Mouse (Mus musculus) midbrain, embryonic 13.5 days (tissue): ENCODE measurements around the gene Zbed6. TPM values are rescaled to one million over a fixed set of nuclear protein-coding genes. Genes with fewer than 3 reads are reported as not detected.

Source experiments
- ATAC-seq: fragments of 200-750 bp; cut with Nextera tagmentation; 2 replicates; pipeline ENCODE4 v1.8.0; 2017; ENCODE audit warnings: mild to moderate bottlenecking, moderate TSS enrichment, moderate library complexity
- H3K27ac ChIP-seq: fragments of 300-500 bp; sonication (generic); 2 replicates; pipeline ENCODE4 v1.5.1; 2015; ENCODE audit warnings: inconsistent platforms, mild to moderate bottlenecking, moderate library complexity
- H3K27me3 ChIP-seq: fragments of 300-500 bp; sonication (generic); 2 replicates; pipeline ENCODE4 v1.6.1; 2015; ENCODE audit warnings: mild to moderate bottlenecking, inconsistent platforms
- H3K36me3 ChIP-seq: fragments of 300-500 bp; sonication (generic); 2 replicates; pipeline ENCODE4 v1.6.1; 2015; ENCODE audit warnings: mild to moderate bottlenecking, inconsistent platforms
- H3K4me1 ChIP-seq: fragments of 300-500 bp; sonication (generic); replicated peaks from 2 replicates; pipeline ENCODE4 v1.6.1; 2015; ENCODE audit warnings: inconsistent platforms
- H3K4me2 ChIP-seq: fragments of 300-500 bp; sonication (generic); replicated peaks from 2 replicates; pipeline ENCODE4 v1.6.1; 2015; ENCODE audit warnings: moderate library complexity, mild to moderate bottlenecking, inconsistent platforms
- H3K4me3 ChIP-seq: fragments of 300-500 bp; sonication (generic); replicated peaks from 2 replicates; pipeline ENCODE4 v1.5.1; 2015; ENCODE audit warnings: mild to moderate bottlenecking, inconsistent platforms
- H3K9ac ChIP-seq: fragments of 300-500 bp; sonication (generic); replicated peaks from 2 replicates; pipeline ENCODE4 v1.6.1; 2015; ENCODE audit warnings: mild to moderate bottlenecking, inconsistent platforms
- H3K9me3 ChIP-seq: fragments of 300-500 bp; sonication (generic); 2 replicates; pipeline ENCODE4 v1.6.1; 2016; ENCODE audit warnings: mild to moderate bottlenecking, inconsistent platforms
- WGBS: fragments of 180-500 bp; shearing (Covaris S2); methylation state at CpG from one replicate; pipeline ENCODE4 v1.1.7; 2015; 5-methylcytosine and 5-hydroxymethylcytosine counted together
- polyA plus RNA-seq: library from polyadenylated mRNA; unstranded; fragments of >200 nt; fragmentation: Nextera tagmentation; extraction: Ambion mirVana; gene quantifications from 2 replicates; pipeline ENCODE4 v1.2.1, GENCODE M21; 2015

Zbed6 gene
- polyA plus RNA-seq, 1 experiment from 2014 or later, result not detected

- Histone ChIP-seq H3K4me3 (no peak overlapping the region), H3K36me3 (peaks cover 17% of the 10 kb centered on the region), H3K9ac (no peak overlapping the region), H3K27me3 (no peaks in the 10 kb centered on the region), H3K4me2 (0 out of 2 replicates have a peak overlapping the region, but pooled peaks have one; percentile 5), H3K4me1 (peaks cover 50% of the 10 kb centered on the region), H3K9me3 (no peaks in the 10 kb centered on the region), H3K27ac (no peak overlapping the region)
- 89% methylated on average over 3 of the region's 3 CpGs for WGBS
- ATAC-seq, result no peak
These were observed 1.8 kb downstream of the Zbed6 start for GRCm38 (mm10) chr1:133658878-133659277.

- Histone ChIP-seq H3K9me3 (no peaks in the 10 kb centered on the region), H3K4me2 (no peak overlapping the region), H3K9ac (peak overlapping the region; percentile 20; the same call in 1 of the 2 replicates), H3K4me3 (no peak overlapping the region), H3K27me3 (no peaks in the 10 kb centered on the region), H3K36me3 (peaks cover 17% of the 10 kb centered on the region), H3K27ac (no peak overlapping the region), H3K4me1 (peaks cover 53% of the 10 kb centered on the region)
- no peak for ATAC-seq
- 79% methylated on average over 5 of the region's 5 CpGs for WGBS
These were observed 3.9 kb downstream of the Zbed6 start for GRCm38 (mm10) chr1:133656811-133657210.

GRCm38 (mm10) chr1:133653033-133653432 is 7.7 kb downstream of the Zbed6 start:
- no peak overlapping the region for H3K9ac ChIP-seq
- H3K4me1 ChIP-seq, result peaks cover 29% of the 10 kb centered on the region
- no peak overlapping the region for H3K4me2 ChIP-seq
- no peaks in the 10 kb centered on the region for H3K9me3 ChIP-seq
- H3K4me3 ChIP-seq, result no peak overlapping the region
- 100% methylated on average over 1 of the region's 1 CpGs for WGBS
- no peak for ATAC-seq
- H3K36me3 ChIP-seq, result peaks cover 14% of the 10 kb centered on the region
- H3K27ac ChIP-seq, result no peak overlapping the region
- H3K27me3 ChIP-seq, result no peaks in the 10 kb centered on the region

- no peak for ATAC-seq
- no peaks in the 10 kb centered on the region for H3K9me3 ChIP-seq
- no peak overlapping the region for H3K4me2 ChIP-seq
- H3K27ac ChIP-seq, result no peak overlapping the region
- H3K36me3 ChIP-seq, result peaks cover 15% of the 10 kb centered on the region
- no peak overlapping the region for H3K4me3 ChIP-seq
- H3K9ac ChIP-seq, result no peak overlapping the region
- WGBS, result 94% methylated on average over 7 of the region's 7 CpGs
- H3K27me3 ChIP-seq, result no peaks in the 10 kb centered on the region
- peaks cover 7% of the 10 kb centered on the region for H3K4me1 ChIP-seq
These were observed 10.2 kb downstream of the Zbed6 start for GRCm38 (mm10) chr1:133650288-133651055.

GRCm38 (mm10) chr1:133645652-133646051 is 15.0 kb downstream of the Zbed6 start:
- WGBS, result 96% methylated on average over 5 of the region's 5 CpGs
- no peak for ATAC-seq
- Histone ChIP-seq H3K9me3 (no peaks in the 10 kb centered on the region), H3K27me3 (no peaks in the 10 kb centered on the region), H3K4me2 (no peak overlapping the region), H3K4me3 (no peak overlapping the region), H3K9ac (no peak overlapping the region), H3K4me1 (no peaks in the 10 kb centered on the region), H3K27ac (no peak overlapping the region), H3K36me3 (peaks cover 60% of the 10 kb centered on the region)

GRCm38 (mm10) chr1:133641163-133641562 is 19.5 kb downstream of the Zbed6 start:
- H3K4me2 ChIP-seq, result no peak overlapping the region
- WGBS, result 98% methylated on average over 2 of the region's 2 CpGs
- no peaks in the 10 kb centered on the region for H3K9me3 ChIP-seq
- no peaks in the 10 kb centered on the region for H3K4me1 ChIP-seq
- H3K27ac ChIP-seq, result no peak overlapping the region
- no peak overlapping the region for H3K4me3 ChIP-seq
- H3K27me3 ChIP-seq, result no peaks in the 10 kb centered on the region
- ATAC-seq, result no peak
- no peak overlapping the region for H3K9ac ChIP-seq
- H3K36me3 ChIP-seq, result peaks cover 92% of the 10 kb centered on the region

- no peak overlapping the region for H3K27ac ChIP-seq
- H3K4me2 ChIP-seq, result no peak overlapping the region
- H3K9ac ChIP-seq, result no peak overlapping the region
- H3K9me3 ChIP-seq, result no peaks in the 10 kb centered on the region
- ATAC-seq, result no peak
- no peaks in the 10 kb centered on the region for H3K4me1 ChIP-seq
- 94% methylated on average over 6 of the region's 6 CpGs for whole genome bisulfite sequencing
- H3K4me3 ChIP-seq, result no peak overlapping the region
- H3K27me3 ChIP-seq, result no peaks in the 10 kb centered on the region
- peaks cover 92% of the 10 kb centered on the region for H3K36me3 ChIP-seq
These were observed 22.2 kb downstream of the Zbed6 start for GRCm38 (mm10) chr1:133638517-133638916.

- no peak overlapping the region for H3K27ac ChIP-seq
- no peak for ATAC-seq
- H3K4me2 ChIP-seq, result no peak overlapping the region
- no peaks in the 10 kb centered on the region for H3K9me3 ChIP-seq
- H3K4me1 ChIP-seq, result no peaks in the 10 kb centered on the region
- no peak overlapping the region for H3K9ac ChIP-seq
- no peak overlapping the region for H3K4me3 ChIP-seq
- H3K36me3 ChIP-seq, result peaks cover 87% of the 10 kb centered on the region
- no peaks in the 10 kb centered on the region for H3K27me3 ChIP-seq
- WGBS, result 93% methylated on average over 2 of the region's 2 CpGs
These were observed 28.5 kb downstream of the Zbed6 start for GRCm38 (mm10) chr1:133632168-133632567.

GRCm38 (mm10) chr1:133625052-133625451 is 35.6 kb downstream of the Zbed6 start:
- H3K4me2 ChIP-seq, result no peak overlapping the region
- no peaks in the 10 kb centered on the region for H3K4me1 ChIP-seq
- 89% methylated on average over 2 of the region's 2 CpGs for WGBS
- no peak overlapping the region for H3K4me3 ChIP-seq
- no peaks in the 10 kb centered on the region for H3K27me3 ChIP-seq
- H3K9ac ChIP-seq, result no peak overlapping the region
- peaks cover 88% of the 10 kb centered on the region for H3K36me3 ChIP-seq
- H3K27ac ChIP-seq, result no peak overlapping the region
- H3K9me3 ChIP-seq, result no peaks in the 10 kb centered on the region
- no peak for ATAC-seq

- peaks cover 57% of the 10 kb centered on the region for H3K36me3 ChIP-seq
- ATAC-seq, result no peak
- no peak overlapping the region for H3K4me3 ChIP-seq
- H3K4me1 ChIP-seq, result no peaks in the 10 kb centered on the region
- no peaks in the 10 kb centered on the region for H3K27me3 ChIP-seq
- no peaks in the 10 kb centered on the region for H3K9me3 ChIP-seq
- no peak overlapping the region for H3K27ac ChIP-seq
- 84% methylated on average over 8 of the region's 8 CpGs for WGBS
- H3K4me2 ChIP-seq, result no peak overlapping the region
- no peak overlapping the region for H3K9ac ChIP-seq
These were observed 42.4 kb downstream of the Zbed6 start for GRCm38 (mm10) chr1:133618311-133618710.

GRCm38 (mm10) chr1:133617908-133618307 is 42.8 kb downstream of the Zbed6 start:
- 60% methylated on average over 2 of the region's 2 CpGs for WGBS
- Histone ChIP-seq H3K27ac (no peak overlapping the region), H3K9me3 (no peaks in the 10 kb centered on the region), H3K4me1 (no peaks in the 10 kb centered on the region), H3K4me2 (no peak overlapping the region), H3K36me3 (peaks cover 53% of the 10 kb centered on the region), H3K27me3 (no peaks in the 10 kb centered on the region), H3K4me3 (no peak overlapping the region), H3K9ac (no peak overlapping the region)
- no peak for ATAC-seq

- H3K9me3 ChIP-seq, result no peaks in the 10 kb centered on the region
- 77% methylated on average over 3 of the region's 3 CpGs for WGBS
- H3K9ac ChIP-seq, result no peak overlapping the region
- peaks cover 7% of the 10 kb centered on the region for H3K4me1 ChIP-seq
- H3K36me3 ChIP-seq, result peaks cover 17% of the 10 kb centered on the region; the same call in 1 of the 2 replicates
- no peak overlapping the region for H3K4me2 ChIP-seq
- H3K27me3 ChIP-seq, result no peaks in the 10 kb centered on the region
- H3K27ac ChIP-seq, result no peak overlapping the region
- H3K4me3 ChIP-seq, result no peak overlapping the region
- ATAC-seq, result no peak
These were observed 46.9 kb downstream of the Zbed6 start for GRCm38 (mm10) chr1:133613817-133614216.

GRCm38 (mm10) chr1:133611436-133611835 is 49.2 kb downstream of the Zbed6 start:
- Histone ChIP-seq H3K36me3 (peaks cover 21% of the 10 kb centered on the region), H3K4me3 (no peak overlapping the region), H3K4me2 (no peak overlapping the region), H3K9ac (no peak overlapping the region), H3K4me1 (peaks cover 16% of the 10 kb centered on the region), H3K27ac (no peak overlapping the region), H3K9me3 (no peaks in the 10 kb centered on the region), H3K27me3 (no peaks in the 10 kb centered on the region)
- 90% methylated on average over 1 of the region's 1 CpGs for WGBS
- ATAC-seq, result no peak
